Mouse (Mus musculus) G1E (cell line): ENCODE results near the gene 4930402F06Rik. TPM values are rescaled to one million over a fixed set of nuclear protein-coding genes. Genes with fewer than 3 reads are reported as not detected.

Experiments used
- ATAC-seq: 2 replicates; pipeline ENCODE4 v1.8.0; 2016; ENCODE audit warnings: mild to moderate bottlenecking; ENCODE audit not compliant: insufficient number of reproducible peaks, poor library complexity, low FRiP score, severe bottlenecking; ENCODE audit errors: extremely low read depth
- DNase-seq: peaks from one replicate; pipeline ENCODE4 v3.0.0; 2012; ENCODE audit warnings: low spot score
- H3K27me3 ChIP-seq: 2 replicates; pipeline ENCODE4 v1.6.1; 2012; ENCODE audit warnings: mild to moderate bottlenecking, low read length, inconsistent platforms; ENCODE audit not compliant: insufficient read depth
- H3K36me3 ChIP-seq: replicated peaks from 2 replicates; pipeline ENCODE3; 2012; ENCODE audit warnings: mild to moderate bottlenecking, inconsistent platforms
- H3K4me1 ChIP-seq: 2 replicates; pipeline ENCODE4 v1.6.1; 2012; ENCODE audit warnings: low read depth, low read length, inconsistent platforms, mixed read lengths; ENCODE audit not compliant: insufficient read depth
- H3K4me3 ChIP-seq: 2 replicates; pipeline ENCODE4 v1.5.1; 2012; ENCODE audit warnings: low read depth, mild to moderate bottlenecking, inconsistent platforms, low read length, moderate library complexity, mixed read lengths
- H3K9me3 ChIP-seq: replicated peaks from 2 replicates; pipeline ENCODE4 v1.6.1; 2012; ENCODE audit warnings: inconsistent platforms
- CTCF ChIP-seq: IDR thresholded peaks from 2 replicates; pipeline ENCODE4 v1.5.1; 2012; ENCODE audit warnings: low read depth, low read length, inconsistent platforms, mixed read lengths
- GATA1 ChIP-seq: IDR thresholded peaks from 2 replicates; pipeline ENCODE4 v1.6.1; 2012; ENCODE audit warnings: borderline replicate concordance, low read length, inconsistent platforms, mixed read lengths
- GATA2 ChIP-seq: IDR thresholded peaks from 2 replicates; pipeline ENCODE4 v1.6.1; 2012; ENCODE audit warnings: low read depth, low read length, inconsistent platforms, borderline replicate concordance
- POLR2AphosphoS5 ChIP-seq: IDR thresholded peaks from 2 replicates; pipeline ENCODE4 v1.6.1; 2012; ENCODE audit warnings: low read depth, low read length, inconsistent platforms; ENCODE audit not compliant: insufficient replicate concordance
- TAL1 ChIP-seq: conservative IDR thresholded peaks from 2 replicates; pipeline ENCODE4 v1.6.1; 2012; ENCODE audit warnings: low read depth, low read length, inconsistent platforms, mixed read lengths
- polyA plus RNA-seq: library from polyadenylated mRNA; stranded (reverse); fragments of >175 nt; gene quantifications from 2 replicates; pipeline ENCODE4 v1.2.3, GENCODE M21; 2012
- total RNA-seq, 2 experiments: library from RNA; stranded (forward) in 1 of 2; stranded (reverse) in 1 of 2; fragments of 200-1000 nt in 1 of 2; fragments of >200 nt in 1 of 2; fragmentation: Nextera tagmentation in 1 of 2; gene quantifications; 2 replicates each; pipeline ENCODE4 v1.2.3; 2014 to 2017

Gene 4930402F06Rik
- total and polyA plus RNA-seq, 3 experiments = not detected

DNA sequence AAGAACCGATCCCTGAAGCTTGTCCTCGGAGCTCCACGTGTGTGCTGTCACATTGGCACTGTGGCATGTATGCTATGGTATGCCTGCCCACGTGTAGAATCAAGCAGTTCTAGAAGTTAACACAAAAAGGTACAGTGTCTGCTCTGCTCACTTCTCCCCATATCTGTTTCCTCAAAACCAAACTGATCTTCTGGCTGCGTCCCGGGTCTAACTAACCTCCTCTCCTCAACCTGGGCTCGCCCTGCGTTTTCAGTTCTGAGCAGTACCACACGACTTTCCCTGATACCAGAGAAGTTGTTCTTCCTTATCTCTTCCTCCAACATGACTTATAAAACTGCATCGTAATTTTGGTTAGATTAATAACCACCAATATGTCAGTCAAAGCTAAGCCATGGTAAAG, 69.4 kb downstream of the 4930402F06Rik start:
- H3K9me3 ChIP-seq = no peaks in the 10 kb centered on the region
- peak overlapping the region; percentile 50; the same call in 1 of the 2 replicates for H3K4me3 ChIP-seq
- peaks cover 29% of the 10 kb centered on the region for H3K36me3 ChIP-seq
- peak; percentile 28 for DNase-seq
- no peak for TF ChIP-seq GATA2
- no peak for TF ChIP-seq CTCF
- TF ChIP-seq TAL1 = no peak
- no peak for TF ChIP-seq POLR2AphosphoS5
- no peak for TF ChIP-seq GATA1
- ATAC-seq = peak; percentile 54
- peaks cover 49% of the 10 kb centered on the region for H3K4me1 ChIP-seq
- H3K27me3 ChIP-seq = no peaks in the 10 kb centered on the region

DNA sequence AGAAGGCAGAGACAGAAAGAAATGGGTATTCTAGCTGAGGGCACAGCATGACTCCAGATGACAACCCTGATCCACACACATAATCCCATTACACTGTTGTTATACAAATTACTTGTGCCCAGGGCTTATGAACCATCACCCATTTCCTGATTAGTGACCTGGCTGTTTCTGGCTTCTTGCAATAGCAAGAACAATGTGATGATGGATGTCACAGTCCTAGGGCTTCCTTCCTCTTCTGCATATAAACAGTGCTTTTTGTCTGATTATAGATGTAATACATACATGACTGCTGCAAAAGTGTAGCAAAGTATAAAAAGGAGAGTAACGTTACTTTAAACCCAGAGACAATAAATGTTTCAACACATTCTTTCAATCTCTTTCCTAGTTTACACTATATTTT, 70.0 kb downstream of the 4930402F06Rik start:
- no peak for TF ChIP-seq GATA2
- no peak for TF ChIP-seq CTCF
- TF ChIP-seq TAL1 = no peak
- no peak for TF ChIP-seq POLR2AphosphoS5
- no peak for TF ChIP-seq GATA1
- Histone ChIP-seq H3K27me3 (no peaks in the 10 kb centered on the region), H3K9me3 (no peaks in the 10 kb centered on the region), H3K4me1 (peaks cover 45% of the 10 kb centered on the region), H3K4me3 (no peak overlapping the region), H3K36me3 (peaks cover 35% of the 10 kb centered on the region)
- DNase-seq (no peak), ATAC-seq (no peak)

DNA sequence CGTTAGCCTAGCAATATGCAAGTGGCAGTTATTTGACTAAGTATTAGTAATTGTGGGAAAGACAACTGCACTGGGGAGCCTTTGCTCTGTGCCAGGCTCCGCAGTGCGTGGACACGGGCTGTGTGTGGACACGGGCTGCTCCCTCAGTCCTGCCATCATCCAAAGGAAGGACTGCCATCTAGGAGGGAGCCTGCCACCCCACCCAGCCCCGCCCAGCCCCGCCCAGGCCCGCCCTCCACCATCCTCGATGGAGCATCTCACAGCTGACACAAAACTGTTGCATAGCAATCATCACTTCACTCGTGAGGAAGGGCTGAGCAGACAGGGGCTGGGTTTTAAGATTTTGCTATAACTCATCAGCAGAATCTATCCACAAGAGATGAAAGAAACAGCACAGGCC, 71.0 kb downstream of the 4930402F06Rik start:
- no peak overlapping the region for H3K4me3 ChIP-seq
- H3K4me1 ChIP-seq = peaks cover 46% of the 10 kb centered on the region
- H3K27me3 ChIP-seq = no peaks in the 10 kb centered on the region
- H3K9me3 ChIP-seq = no peaks in the 10 kb centered on the region
- H3K36me3 ChIP-seq = peaks cover 45% of the 10 kb centered on the region
- DNase-seq (no peak), ATAC-seq (no peak)
- TF ChIP-seq GATA2 = no peak
- TF ChIP-seq POLR2AphosphoS5 = no peak
- no peak for TF ChIP-seq TAL1
- no peak for TF ChIP-seq CTCF
- TF ChIP-seq GATA1 = no peak

Other genes starting within 250 kb of the 4930402F06Rik start
- 186 and 192 TPM in 2 replicates for gene Rab14, start 196.1 kb downstream of the 4930402F06Rik start, total RNA-seq (2014; fragmentation: Nextera tagmentation)
- 121 and 127 TPM in 2 replicates for gene Rab14, start 196.1 kb downstream of the 4930402F06Rik start, total RNA-seq (2017)
- 1,231 and 1,479 TPM in 2 replicates for gene Rab14, start 196.1 kb downstream of the 4930402F06Rik start, polyA plus RNA-seq
- 6.0 and 11.1 TPM in 2 replicates for gene Gsn, start 140.8 kb downstream of the 4930402F06Rik start, total RNA-seq (2014; fragmentation: Nextera tagmentation)
- gene Gsn, start 140.8 kb downstream of the 4930402F06Rik start, total RNA-seq (2017) = 22.3 and 24.5 TPM in 2 replicates
- gene Gsn, start 140.8 kb downstream of the 4930402F06Rik start, polyA plus RNA-seq = 14.8 and 18.3 TPM in 2 replicates
- 11.1 and 51.4 TPM in 2 replicates for gene Stom, start 60.2 kb downstream of the 4930402F06Rik start, total RNA-seq (2014; fragmentation: Nextera tagmentation)
- 12.3 and 13.7 TPM in 2 replicates for gene Stom, start 60.2 kb downstream of the 4930402F06Rik start, total RNA-seq (2017)
- 3.1 and 3.4 TPM in 2 replicates for gene Stom, start 60.2 kb downstream of the 4930402F06Rik start, polyA plus RNA-seq
- gene 4930568D16Rik, start 29.4 kb downstream of the 4930402F06Rik start, total RNA-seq (2014; fragmentation: Nextera tagmentation) = not detected in 2 replicates
- gene 4930568D16Rik, start 29.4 kb downstream of the 4930402F06Rik start, total RNA-seq (2017) = 0.11 TPM in 1 of 2 replicates, not detected in the other
- not detected in 2 replicates for gene 4930568D16Rik, start 29.4 kb downstream of the 4930402F06Rik start, polyA plus RNA-seq
- 52.1 and 58.2 TPM in 2 replicates for gene Ggta1, start 66.1 kb upstream of the 4930402F06Rik start, total RNA-seq (2014; fragmentation: Nextera tagmentation)
- 22.2 and 27.2 TPM in 2 replicates for gene Ggta1, start 66.1 kb upstream of the 4930402F06Rik start, total RNA-seq (2017)
- gene Ggta1, start 66.1 kb upstream of the 4930402F06Rik start, polyA plus RNA-seq = 10.7 and 13.2 TPM in 2 replicates
- gene Dab2ip, start 161.1 kb upstream of the 4930402F06Rik start, total RNA-seq (2014; fragmentation: Nextera tagmentation) = 2.2 TPM in 1 of 2 replicates, not detected in the other
- gene Dab2ip, start 161.1 kb upstream of the 4930402F06Rik start, total RNA-seq (2017) = 0.16 and 0.29 TPM in 2 replicates
- gene Dab2ip, start 161.1 kb upstream of the 4930402F06Rik start, polyA plus RNA-seq = 0.02 TPM in 2 replicates